Mouse (Mus musculus) neural tube, embryonic 15.5 days (tissue): ENCODE measurements around the gene Gm38431. TPM values are rescaled to one million over a fixed set of nuclear protein-coding genes. Genes with fewer than 3 reads are reported as not detected.

Experiments
- ATAC-seq: fragments of 200-750 bp; cut with Nextera tagmentation; 2 replicates; pipeline ENCODE4 v1.8.0; 2017; ENCODE audit warnings: mild to moderate bottlenecking, moderate TSS enrichment, moderate library complexity; ENCODE audit not compliant: low FRiP score
- H3K27ac ChIP-seq: fragments of 300-500 bp; sonication (generic); replicated peaks from 2 replicates; pipeline ENCODE4 v1.5.1; 2015; ENCODE audit warnings: mild to moderate bottlenecking, inconsistent platforms
- H3K27me3 ChIP-seq: fragments of 300-500 bp; sonication (generic); replicated peaks from 2 replicates; pipeline ENCODE4 v1.6.1; 2015; ENCODE audit warnings: inconsistent platforms
- H3K36me3 ChIP-seq: fragments of 300-500 bp; sonication (generic); 2 replicates; pipeline ENCODE4 v1.6.1; 2015; ENCODE audit warnings: inconsistent platforms
- H3K4me1 ChIP-seq: fragments of 300-500 bp; sonication (generic); 2 replicates; pipeline ENCODE4 v1.6.1; 2015; ENCODE audit warnings: inconsistent platforms
- H3K4me2 ChIP-seq: fragments of 300-500 bp; sonication (generic); 2 replicates; pipeline ENCODE4 v1.6.1; 2015; ENCODE audit warnings: inconsistent platforms, mild to moderate bottlenecking, moderate library complexity
- H3K4me3 ChIP-seq: fragments of 300-500 bp; sonication (generic); replicated peaks from 2 replicates; pipeline ENCODE4 v1.5.1; 2015; ENCODE audit warnings: mild to moderate bottlenecking, inconsistent platforms
- H3K9ac ChIP-seq: fragments of 300-500 bp; sonication (generic); replicated peaks from 2 replicates; pipeline ENCODE4 v1.6.1; 2015; ENCODE audit warnings: mild to moderate bottlenecking, inconsistent platforms
- H3K9me3 ChIP-seq: fragments of 300-500 bp; sonication (generic); replicated peaks from 2 replicates; pipeline ENCODE4 v1.6.1; 2016; ENCODE audit warnings: inconsistent platforms
- WGBS: fragments of 180-500 bp; shearing (Covaris S2); methylation state at CpG from one replicate; pipeline ENCODE4 v1.1.7; 2015; ENCODE audit warnings: mixed read lengths; 5-methylcytosine and 5-hydroxymethylcytosine counted together
- polyA plus RNA-seq: library from polyadenylated mRNA; unstranded; fragments of >200 nt; fragmentation: Nextera tagmentation; extraction: Ambion mirVana; gene quantifications from 2 replicates; pipeline ENCODE4 v1.2.1, GENCODE M21; 2015

Gm38431 gene
- polyA plus RNA-seq = 1.4 and 2.3 TPM in 2 replicates

DNA sequence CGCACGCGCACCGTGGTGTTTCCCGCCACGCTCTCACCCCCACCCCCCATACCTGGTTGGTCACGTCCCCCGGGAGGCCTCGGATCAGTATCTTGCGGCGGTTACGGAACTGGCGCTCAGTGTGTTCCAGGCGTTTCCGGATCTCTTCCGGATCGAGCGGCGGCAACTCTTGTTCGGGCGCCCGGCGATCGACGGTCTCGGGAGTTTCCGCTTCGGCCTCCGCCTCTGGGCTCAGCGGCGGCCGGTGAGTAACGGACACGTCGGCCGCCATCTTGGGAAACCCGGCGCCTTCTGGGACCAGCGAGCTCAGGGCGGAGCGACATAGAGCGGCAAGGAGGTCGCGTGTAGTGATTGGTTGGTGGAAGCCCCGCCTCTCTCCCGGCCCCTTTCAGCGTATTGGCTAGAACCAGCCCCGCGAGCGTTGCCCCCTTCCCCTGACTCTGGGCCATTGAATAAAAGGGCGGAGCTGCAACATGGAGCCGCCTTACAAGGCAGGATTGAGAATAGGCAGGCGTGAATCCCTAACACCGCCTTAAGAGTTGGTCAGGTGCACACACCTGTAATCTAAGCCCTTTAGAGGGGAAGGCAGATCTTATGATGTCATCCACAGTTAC is at the start of gene Gm38431, which contains the start of gene Raver1:
Gm38431 (minus strand) TSS at position 291 of the 614 bp plus-strand sequence.
Raver1 (minus strand) TSS at position 302 of the 614 bp plus-strand sequence.
- peaks cover 33% of the 10 kb centered on the region for H3K36me3 ChIP-seq
- H3K4me3 ChIP-seq = peak within 1 kb of the TSS; percentile 68
- peaks cover 42% of the 10 kb centered on the region for H3K4me1 ChIP-seq
- ATAC-seq = peak; percentile 100
- no peaks in the 10 kb centered on the region for H3K27me3 ChIP-seq
- H3K9me3 ChIP-seq = no peaks in the 10 kb centered on the region
- peak within 1 kb of the TSS; percentile 95 for H3K27ac ChIP-seq
- peak within 1 kb of the TSS; percentile 74 for H3K9ac ChIP-seq
- H3K4me2 ChIP-seq = peak within 1 kb of the TSS; percentile 84
- under 1% methylated on average over 54 of the region's 54 CpGs for WGBS

DNA sequence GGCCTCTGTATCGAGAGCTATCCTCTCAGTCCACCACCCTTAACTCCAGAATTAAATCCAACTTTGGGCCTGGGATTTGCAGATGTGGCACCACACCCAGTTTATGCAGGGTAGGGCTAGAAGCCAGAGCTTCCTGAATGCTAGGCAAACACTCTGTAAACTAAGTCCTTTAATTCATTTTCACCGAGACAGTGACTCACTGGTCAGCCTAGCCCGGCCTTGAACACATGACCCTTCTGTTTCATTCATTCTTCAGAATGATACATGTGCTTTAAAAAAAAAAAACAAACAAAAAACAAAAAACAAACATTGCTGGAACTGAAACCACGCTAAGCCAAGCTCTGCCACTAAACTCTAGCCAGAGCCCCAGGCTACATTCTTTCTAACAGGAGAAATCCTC is 46.6 kb upstream of the Gm38431 start:
- ATAC-seq = no peak
- Histone ChIP-seq H3K27me3 (no peaks in the 10 kb centered on the region), H3K9me3 (no peaks in the 10 kb centered on the region), H3K4me2 (no peak overlapping the region), H3K4me1 (no peaks in the 10 kb centered on the region), H3K36me3 (peaks cover 60% of the 10 kb centered on the region), H3K27ac (no peak overlapping the region), H3K4me3 (no peak overlapping the region), H3K9ac (no peak overlapping the region)
- 90% methylated on average over 4 of the region's 4 CpGs for WGBS

DNA sequence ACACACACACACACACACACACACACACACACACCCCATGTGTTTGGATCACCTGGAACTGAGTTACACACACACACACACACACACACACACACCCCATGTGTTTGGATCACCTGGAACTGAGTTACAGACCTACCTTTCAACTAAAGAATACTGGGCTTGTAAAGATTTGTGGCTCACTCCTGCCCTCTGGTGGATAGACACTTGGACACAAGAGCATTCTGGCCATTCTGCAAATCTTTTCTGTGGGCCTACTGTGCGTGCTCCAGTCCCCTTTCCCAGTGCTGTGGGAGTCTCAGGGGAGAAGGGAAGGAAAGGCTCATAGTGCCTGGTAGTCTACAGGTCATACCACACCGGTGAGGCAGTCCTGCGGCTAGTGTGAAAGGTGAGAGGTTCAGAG is 45.4 kb upstream of the Gm38431 start:
- H3K9ac ChIP-seq = no peak overlapping the region
- H3K36me3 ChIP-seq = peaks cover 48% of the 10 kb centered on the region
- H3K4me3 ChIP-seq = no peak overlapping the region
- WGBS = 52% methylated on average over 3 of the region's 3 CpGs
- no peaks in the 10 kb centered on the region for H3K9me3 ChIP-seq
- no peaks in the 10 kb centered on the region for H3K27me3 ChIP-seq
- H3K4me2 ChIP-seq = no peak overlapping the region
- no peak for ATAC-seq
- no peaks in the 10 kb centered on the region for H3K4me1 ChIP-seq
- no peak overlapping the region for H3K27ac ChIP-seq

GRCm38 (mm10) chr9:21136401-21136800 is 44.6 kb upstream of the Gm38431 start:
- no peak overlapping the region for H3K9ac ChIP-seq
- H3K4me1 ChIP-seq = no peaks in the 10 kb centered on the region
- no peak overlapping the region for H3K4me3 ChIP-seq
- ATAC-seq = no peak
- H3K36me3 ChIP-seq = peaks cover 41% of the 10 kb centered on the region
- no peaks in the 10 kb centered on the region for H3K27me3 ChIP-seq
- no peak overlapping the region for H3K27ac ChIP-seq
- H3K9me3 ChIP-seq = no peaks in the 10 kb centered on the region
- 85% methylated on average over 6 of the region's 6 CpGs for WGBS
- H3K4me2 ChIP-seq = no peak overlapping the region

GRCm38 (mm10) chr9:21135941-21136381 is 44.2 kb upstream of the Gm38431 start:
- Histone ChIP-seq H3K4me1 (no peaks in the 10 kb centered on the region), H3K4me3 (no peak overlapping the region), H3K9ac (no peak overlapping the region), H3K4me2 (no peak overlapping the region), H3K27me3 (no peaks in the 10 kb centered on the region), H3K9me3 (no peaks in the 10 kb centered on the region), H3K36me3 (peaks cover 37% of the 10 kb centered on the region), H3K27ac (no peak overlapping the region)
- WGBS = 69% methylated on average over 1 of the region's 1 CpGs
- ATAC-seq = no peak

DNA sequence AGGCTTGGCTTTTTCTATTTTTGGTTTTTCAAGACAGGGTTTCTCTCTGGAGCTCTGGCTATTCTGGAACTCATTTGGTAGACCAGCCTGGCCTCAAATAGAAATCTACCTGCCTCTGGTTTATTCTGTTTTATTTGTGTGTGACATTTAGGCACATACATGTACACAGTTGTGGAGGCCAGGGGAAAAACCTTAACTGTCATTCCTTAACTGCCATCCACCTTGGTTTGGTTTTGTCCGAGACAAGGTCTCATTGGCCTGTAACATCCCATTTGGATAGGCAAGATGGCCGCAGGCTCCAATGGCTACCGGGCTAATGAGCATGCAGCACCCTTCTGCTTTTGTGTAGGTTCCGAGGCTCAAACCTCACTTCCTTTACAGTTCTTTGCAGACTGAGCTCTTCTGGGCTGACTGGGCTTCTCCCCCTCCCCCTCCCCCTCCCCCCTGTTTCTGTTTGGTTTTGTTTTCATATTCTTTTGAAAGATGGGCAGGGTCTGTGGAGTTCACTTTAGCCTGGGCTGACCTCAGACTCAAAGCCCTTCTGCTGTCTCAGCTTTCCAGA is 43.6 kb upstream of the Gm38431 start:
- H3K9ac ChIP-seq = no peak overlapping the region
- H3K4me1 ChIP-seq = peaks cover 3% of the 10 kb centered on the region
- H3K36me3 ChIP-seq = peaks cover 31% of the 10 kb centered on the region
- WGBS = 76% methylated on average over 4 of the region's 4 CpGs
- H3K9me3 ChIP-seq = no peaks in the 10 kb centered on the region
- H3K27ac ChIP-seq = no peak overlapping the region
- H3K4me3 ChIP-seq = no peak overlapping the region
- no peak overlapping the region for H3K4me2 ChIP-seq
- no peaks in the 10 kb centered on the region for H3K27me3 ChIP-seq
- no peak for ATAC-seq

GRCm38 (mm10) chr9:21134595-21135328 is 43.0 kb upstream of the Gm38431 start:
- Histone ChIP-seq H3K27me3 (no peaks in the 10 kb centered on the region), H3K36me3 (peaks cover 25% of the 10 kb centered on the region), H3K4me1 (peaks cover 7% of the 10 kb centered on the region), H3K4me3 (no peak overlapping the region), H3K9ac (no peak overlapping the region), H3K27ac (no peak overlapping the region), H3K4me2 (no peak overlapping the region), H3K9me3 (no peaks in the 10 kb centered on the region)
- ATAC-seq = no peak
- WGBS = 76% methylated on average over 9 of the region's 9 CpGs

GRCm38 (mm10) chr9:21133064-21133707 is 41.4 kb upstream of the Gm38431 start:
- Histone ChIP-seq H3K4me1 (peaks cover 7% of the 10 kb centered on the region), H3K4me3 (no peak overlapping the region), H3K4me2 (no peak overlapping the region), H3K9me3 (no peaks in the 10 kb centered on the region), H3K27me3 (no peaks in the 10 kb centered on the region), H3K9ac (no peak overlapping the region), H3K36me3 (peaks cover 9% of the 10 kb centered on the region; the same call in 1 of the 2 replicates), H3K27ac (no peak overlapping the region)
- 80% methylated on average over 9 of the region's 9 CpGs for WGBS
- no peak for ATAC-seq

- no peak for ATAC-seq
- Histone ChIP-seq H3K4me3 (no peak overlapping the region), H3K36me3 (peaks cover 7% of the 10 kb centered on the region; the same call in 1 of the 2 replicates), H3K4me1 (peaks cover 7% of the 10 kb centered on the region), H3K4me2 (no peak overlapping the region), H3K27ac (no peak overlapping the region), H3K9me3 (no peaks in the 10 kb centered on the region), H3K27me3 (no peaks in the 10 kb centered on the region), H3K9ac (no peak overlapping the region)
- 83% methylated on average over 12 of the region's 12 CpGs for WGBS
Measured at GRCm38 (mm10) chr9:21132102-21132775, 40.4 kb upstream of the Gm38431 start.

GRCm38 (mm10) chr9:21131059-21131956 is 39.5 kb upstream of the Gm38431 start, which contains the start of gene Tyk2:
Gene Tyk2 (minus strand): TSS chr9:21131243.
- ATAC-seq = peak; percentile 97
- 7% methylated on average over 37 of the region's 37 CpGs for WGBS
- peaks cover 7% of the 10 kb centered on the region for H3K4me1 ChIP-seq

More at GRCm38 (mm10) chr9:21131059-21131956, 39.5 kb upstream of the Gm38431 start, which contains the start of gene Tyk2:
- peak within 1 kb of the TSS; percentile 70 for H3K4me3 ChIP-seq
- H3K36me3 ChIP-seq = peaks cover 15% of the 10 kb centered on the region
- no peaks in the 10 kb centered on the region for H3K27me3 ChIP-seq
- H3K27ac ChIP-seq = peak within 1 kb of the TSS; percentile 74
- H3K4me2 ChIP-seq = peak within 1 kb of the TSS; percentile 66
- H3K9ac ChIP-seq = peak within 1 kb of the TSS; percentile 63
- no peaks in the 10 kb centered on the region for H3K9me3 ChIP-seq
